ENCODE assay signal across 22 mouse cellular contexts in genomic region chr10:115485602-115486001, GRCm38 (mm10).
A peak's percentile ranks its signal among the peaks of the same experiment; 100 is the strongest.
DNase-seq lines count a peak whose midpoint lies in the region; ATAC-seq lines count a peak whose summit lies in the region.
"Had no signal": no experiment of that assay in that cellular context is flagged by ENCODE, and none has a peak within 500 bp of the region (broad histone marks: within the 10 kb centered on the region; RNA-seq: fewer than 3 reads in every experiment).

No protein-coding gene starts in this region.

- H3K27me3 ChIP-seq in limb, embryonic 10.5 days (ENCODE audit: low read depth, poor library complexity, severe bottlenecking) = no peaks in the 10 kb centered on the region
- H3K27me3 ChIP-seq in limb, embryonic 11.5 days (ENCODE audit: control insufficient read depth, insufficient read depth, low read length) = no peaks in the 10 kb centered on the region
- H3K27me3 ChIP-seq: embryonic facial prominence, embryonic 13.5 days; embryonic facial prominence, embryonic 15.5 days had no signal

- H3K36me3 ChIP-seq in limb, embryonic 10.5 days = no peaks in the 10 kb centered on the region
- no peaks in the 10 kb centered on the region for H3K36me3 ChIP-seq in limb, embryonic 11.5 days (ENCODE audit: control insufficient read depth, insufficient read depth, low read length)
- H3K36me3 ChIP-seq: embryonic facial prominence, embryonic 13.5 days; embryonic facial prominence, embryonic 15.5 days; forebrain, embryonic 10.5 days; forebrain, embryonic 12.5 days had no signal

- no peak for ATAC-seq in limb, embryonic 11.5 days (ENCODE audit: insufficient number of reproducible peaks, low FRiP score, low TSS enrichment, low read depth)
- ATAC-seq: forebrain, embryonic 14.5 days; forebrain, embryonic 16.5 days had no signal

- WGBS in limb, embryonic 10.5 days = 90% methylated on average over 2 of the region's 2 CpGs
- WGBS in limb, embryonic 11.5 days = 93% methylated on average over 2 of the region's 2 CpGs

- no peak overlapping the region for H3K27ac ChIP-seq in limb, embryonic 10.5 days
- no peak overlapping the region for H3K27ac ChIP-seq in limb, embryonic 11.5 days (replicated peaks; ENCODE audit: low read depth, low read length)
- H3K27ac ChIP-seq: embryonic facial prominence, embryonic 13.5 days; embryonic facial prominence, embryonic 15.5 days; forebrain, embryonic 10.5 days; forebrain, embryonic 12.5 days had no signal

- no peaks in the 10 kb centered on the region for H3K4me1 ChIP-seq in limb, embryonic 10.5 days
- no peaks in the 10 kb centered on the region for H3K4me1 ChIP-seq in limb, embryonic 11.5 days (ENCODE audit: control insufficient read depth, insufficient read depth, low read length)
- H3K4me1 ChIP-seq: embryonic facial prominence, embryonic 13.5 days; embryonic facial prominence, embryonic 15.5 days; forebrain, embryonic 10.5 days; forebrain, embryonic 12.5 days had no signal

- H3K4me2 ChIP-seq in limb, embryonic 11.5 days (ENCODE audit: low read depth, severe bottlenecking) = no peak overlapping the region
- H3K4me2 ChIP-seq: embryonic facial prominence, embryonic 13.5 days; embryonic facial prominence, embryonic 15.5 days; forebrain, embryonic 12.5 days had no signal

- DNase-seq in heart, adult 11 months = peak; percentile 64
- DNase-seq in heart, adult 8-10 months (ENCODE audit: low spot score) = no peak
- peak; percentile 3 for DNase-seq in limb, embryonic 10.5 days (ENCODE audit: low spot score)
- DNase-seq in limb, embryonic 11.5 days (ENCODE audit: low spot score) = peak; percentile 10
- DNase-seq in kidney, adult 9 months = no peak
- DNase-seq: adrenal gland, adult 2 months; adrenal gland, postnatal 10 days; adrenal gland, postnatal 25 days; cerebellum, adult 11 months; cerebellum, adult 18-20 months; cerebellum, adult 8-10 months; cerebellum, adult 9-11 months; cerebellum, postnatal 14 days; cerebellum, postnatal 36 days; embryo, embryonic 11 days had no signal

- no peak overlapping the region for H3K9ac ChIP-seq in limb, embryonic 11.5 days (ENCODE audit: low read length)
- H3K9ac ChIP-seq: embryonic facial prominence, embryonic 13.5 days; embryonic facial prominence, embryonic 15.5 days; forebrain, embryonic 12.5 days had no signal

- no peaks in the 10 kb centered on the region for H3K9me3 ChIP-seq in limb, embryonic 10.5 days (replicated peaks)
- H3K9me3 ChIP-seq in limb, embryonic 11.5 days (ENCODE audit: control insufficient read depth, low read length) = no peaks in the 10 kb centered on the region
- H3K9me3 ChIP-seq: embryonic facial prominence, embryonic 13.5 days; embryonic facial prominence, embryonic 15.5 days; forebrain, embryonic 10.5 days; forebrain, embryonic 12.5 days had no signal

- no peak overlapping the region for H3K4me3 ChIP-seq in limb, embryonic 10.5 days
- H3K4me3 ChIP-seq in limb, embryonic 11.5 days (ENCODE audit: low read depth, low read length) = no peak overlapping the region
- H3K4me3 ChIP-seq: embryonic facial prominence, embryonic 13.5 days; embryonic facial prominence, embryonic 15.5 days; erythroblast, embryonic 14.5 days; forebrain, embryonic 10.5 days; forebrain, embryonic 12.5 days had no signal

Comparison
In these comparisons a context has a peak if more than half of its experiments do, and no peak if none do; other contexts are left out.
1. DNase-seq: peak in heart, adult 11 months (single experiment), limb, embryonic 10.5 days (single experiment) and limb, embryonic 11.5 days (single experiment); none in heart, adult 8-10 months (single experiment) and kidney, adult 9 months (single experiment).